20 mouse cellular contexts compared by ENCODE assay signal in the genomic region with DNA sequence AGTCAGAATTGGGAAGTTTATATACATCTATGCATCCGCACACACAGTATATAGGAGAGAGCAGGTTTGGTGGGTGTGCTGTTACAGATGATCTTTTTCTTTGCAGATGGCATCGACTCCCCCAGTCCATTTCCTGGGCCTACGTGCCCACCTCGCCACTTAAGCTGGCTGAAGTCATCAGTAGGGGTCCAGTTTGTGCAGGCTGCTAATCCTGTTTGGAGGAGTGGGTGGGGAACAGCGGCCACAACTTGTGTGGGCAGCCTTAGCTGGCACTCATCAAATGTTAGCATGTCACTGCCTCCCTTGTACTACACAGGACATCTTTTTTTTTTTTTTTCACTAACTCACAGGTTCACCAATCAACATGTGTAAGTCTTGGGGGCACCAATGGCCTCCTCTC. TPM values are rescaled to one million over a fixed set of nuclear protein-coding genes. Genes with fewer than 3 reads are reported as not detected.
"Had no signal": no experiment of that assay in that cellular context is flagged by ENCODE, and none has a peak within 500 bp of the region (broad histone marks: within the 10 kb centered on the region; RNA-seq: fewer than 3 reads in every experiment).

No protein-coding gene starts in this region.

- ATAC-seq: liver, postnatal 0 days; lung, postnatal 0 days had no signal

- H3K9me3 ChIP-seq: kidney, embryonic 15.5 days; limb, embryonic 12.5 days; limb, embryonic 15.5 days; stomach, embryonic 15.5 days had no signal

- H3K9ac ChIP-seq: kidney, embryonic 15.5 days; limb, embryonic 12.5 days; limb, embryonic 15.5 days; liver, embryonic 14.5 days; liver, postnatal 0 days; lung, embryonic 14.5 days; stomach, embryonic 15.5 days had no signal

- H3K27ac ChIP-seq: kidney, embryonic 15.5 days; limb, embryonic 12.5 days; limb, embryonic 15.5 days; liver, embryonic 14.5 days; macrophage; stomach, embryonic 15.5 days had no signal

- DNase-seq: kidney, adult 11 months; kidney, adult 8-10 months; kidney, postnatal 10 days; kidney, postnatal 36 days; left cerebral cortex, postnatal 4 days; liver, postnatal 0 days; lung, embryonic 14.5 days; midbrain, embryonic 14.5 days; right cerebral cortex, postnatal 25 days; spleen, adult 18-20 months; thymus, adult 18-20 months; thymus, postnatal 36 days had no signal

- H3K4me3 ChIP-seq: limb, embryonic 15.5 days; stomach, embryonic 15.5 days had no signal

- H3K4me2 ChIP-seq: limb, embryonic 15.5 days; liver, embryonic 11.5 days; lung, embryonic 14.5 days; stomach, embryonic 15.5 days had no signal

- H3K36me3 ChIP-seq: kidney, embryonic 15.5 days; limb, embryonic 12.5 days; limb, embryonic 15.5 days; stomach, embryonic 15.5 days had no signal

RNA-seq across cellular contexts. Expression of gene Nr4a3, which starts 5.5 kb away (rescaled TPM):
- polyA plus RNA-seq: liver, postnatal 0 days had no signal
